Mouse (Mus musculus): ENCODE measurements around the gene Rnf17. TPM values are rescaled to one million over a fixed set of nuclear protein-coding genes. Genes with fewer than 3 reads are reported as not detected.

Rnf17 gene
- 0.10 TPM for polyA plus RNA-seq (2017; shearing (Covaris generic))

DNA sequence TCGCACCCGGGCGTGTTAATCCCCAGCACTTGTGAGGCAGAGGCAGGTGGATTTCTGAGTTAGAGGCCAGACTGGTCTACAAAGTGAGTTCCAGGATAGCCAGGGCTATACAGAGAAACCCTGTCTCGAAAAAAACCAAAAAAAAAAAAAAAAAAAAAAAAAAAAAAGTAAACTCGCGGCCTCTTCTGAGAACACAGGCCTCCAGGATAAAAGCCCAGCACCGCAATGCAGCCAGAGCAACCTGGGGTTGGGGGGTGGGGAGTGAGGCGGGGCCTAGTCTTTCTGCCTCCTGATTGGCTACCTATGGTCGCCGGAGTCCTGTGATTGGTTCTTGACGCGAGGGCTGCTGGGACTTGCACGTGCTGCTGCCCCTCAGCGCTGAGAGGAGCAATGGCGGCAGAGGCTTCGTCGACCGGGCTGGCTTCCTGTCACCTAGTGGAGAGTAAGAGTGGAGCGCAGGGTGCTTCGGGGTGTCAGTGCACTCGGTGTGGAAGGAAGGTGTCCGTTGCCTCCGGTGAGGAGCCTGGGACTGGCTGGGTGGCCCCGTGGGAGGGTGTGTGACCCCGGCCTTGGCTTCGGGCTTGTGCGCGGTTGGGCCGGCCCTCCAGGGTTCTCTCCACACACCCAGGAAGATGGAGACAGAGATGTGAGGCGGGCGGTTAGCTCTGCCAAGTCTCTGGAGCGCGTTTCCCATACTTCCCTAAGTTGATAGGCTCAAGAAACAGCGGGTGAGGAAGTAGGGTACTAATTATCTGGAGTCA lies at the start of gene Rnf17:
Gene Rnf17 (plus strand): TSS at position 271 of the 761 bp plus-strand sequence.

DNA sequence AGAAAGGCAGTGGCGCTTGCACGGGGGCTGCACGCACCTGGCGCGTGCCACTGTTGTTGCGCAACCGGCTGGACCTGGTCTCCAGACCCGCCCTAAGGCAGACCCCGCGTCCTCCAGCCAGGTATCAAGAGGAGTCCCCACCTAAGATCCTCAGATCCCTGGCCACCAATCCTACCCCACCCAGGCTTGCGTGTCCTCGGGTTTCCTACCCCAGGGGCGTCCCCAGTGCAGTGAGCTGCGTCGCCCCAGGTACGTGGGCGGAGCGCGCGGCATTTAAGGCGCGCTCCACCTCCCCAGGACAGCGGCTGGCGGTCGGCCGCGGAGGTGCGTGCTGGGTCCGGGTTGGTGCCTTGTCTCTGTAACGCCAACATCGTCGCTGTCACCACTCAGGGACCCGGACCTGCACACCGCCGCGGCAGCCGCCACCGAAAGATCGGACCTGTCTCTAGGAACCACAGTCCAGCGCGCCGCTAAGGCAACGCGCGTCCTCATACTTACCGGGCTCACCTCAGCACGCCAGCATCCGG lies 37.6 kb upstream of the Rnf17 start, which contains the start of gene Atp12a:
Gene Atp12a (plus strand): TSS at position 358 of the 527 bp plus-strand sequence.

Other genes starting within 250 kb of the Rnf17 start
- not detected for gene Gzmg, start 243.0 kb upstream of the Rnf17 start, polyA plus RNA-seq (2017; shearing (Covaris generic))
- not detected for gene Gzmn, start 228.0 kb upstream of the Rnf17 start, polyA plus RNA-seq (2017; shearing (Covaris generic))
- not detected for gene Gzmf, start 191.2 kb upstream of the Rnf17 start, polyA plus RNA-seq (2017; shearing (Covaris generic))
- 0.92 TPM for gene Gzmc, start 167.9 kb upstream of the Rnf17 start, polyA plus RNA-seq (2017; shearing (Covaris generic))
- not detected for gene Gzmb, start 140.3 kb upstream of the Rnf17 start, polyA plus RNA-seq (2017; shearing (Covaris generic))
- gene Atp12a, start 37.5 kb upstream of the Rnf17 start, polyA plus RNA-seq (2017; shearing (Covaris generic)) = not detected
- 13.8 TPM for gene Cenpj, start 172.8 kb downstream of the Rnf17 start, polyA plus RNA-seq (2017; shearing (Covaris generic))
- gene Parp4, start 173.0 kb downstream of the Rnf17 start, polyA plus RNA-seq (2017; shearing (Covaris generic)) = 17.5 TPM

Data from naive thymus-derived CD4-positive, alpha-beta T cell, adult 5 months (primary cell).